Mouse (Mus musculus) spleen, embryonic (tissue): ENCODE measurements at regions not wholly inside any gene's neighbourhood (a gene's known extent, or its start where the extent isn't known, plus 50 kb on each side); places are given as distances from the start of the nearest gene placed in this dataset.
"Not testable (repeated sequence)": the region's sequence is repeated elsewhere in the genome, so short reads cannot be mapped to it uniquely, and the experiment has no call there.

Experiments used
- CTCF ChIA-PET: fragments of 350-600 bp; sonication (Branson Sonifier 250); formaldehyde crosslinking; loops from one replicate; lab custom pipeline; 2022; lab: Charles Lee

GRCm38 (mm10) chr5:129256136-129256535 is 159.6 kb downstream of the Adgrd1 start:
- CTCF ChIA-PET = no interaction called here

DNA sequence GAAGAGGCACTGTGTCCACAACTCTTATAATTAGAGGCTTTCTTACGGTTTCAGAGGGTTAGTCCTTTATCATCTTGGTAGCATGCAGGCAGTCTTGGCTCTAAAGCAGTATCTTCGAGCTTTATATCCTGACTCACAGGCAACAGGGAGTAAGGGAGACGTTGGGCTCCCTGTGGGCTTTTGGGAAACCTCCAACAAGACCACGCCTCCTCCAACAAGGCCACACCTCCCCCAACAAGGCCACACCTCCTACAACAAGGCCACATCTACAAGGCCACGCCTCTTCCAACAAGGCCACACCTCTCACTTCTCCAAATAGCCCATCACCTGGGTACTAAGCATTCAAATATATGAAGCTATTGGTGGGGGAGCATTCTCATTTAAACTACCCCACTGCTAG is 160.7 kb downstream of the Adgrd1 start:
- CTCF ChIA-PET = no interaction called here

- CTCF ChIA-PET = no interaction called here
These were observed 164.1 kb downstream of the Adgrd1 start for GRCm38 (mm10) chr5:129260689-129261088.

GRCm38 (mm10) chr5:129263118-129263517 is 166.6 kb downstream of the Adgrd1 start:
- CTCF ChIA-PET = no interaction called here

DNA sequence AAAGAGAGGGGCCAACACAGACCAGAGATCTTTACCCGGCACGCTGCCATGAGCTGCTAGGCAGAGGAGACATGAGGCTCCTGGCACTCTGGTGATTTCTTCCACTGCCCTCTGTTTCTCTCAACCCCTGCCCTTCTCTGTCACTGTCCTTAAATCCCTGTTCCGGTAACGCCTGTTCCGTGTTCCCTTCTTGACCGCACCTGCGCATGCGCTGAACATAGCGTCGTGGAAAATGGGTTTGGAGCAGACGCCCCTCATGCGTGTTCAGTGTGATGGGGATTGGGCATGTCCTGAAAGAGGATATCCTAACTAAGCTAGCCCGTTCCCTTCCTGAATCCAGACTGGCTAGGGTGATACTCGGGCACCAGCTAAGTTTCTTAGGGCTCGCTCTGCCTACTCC is 167.8 kb downstream of the Adgrd1 start:
- CTCF ChIA-PET = no interaction called here

DNA sequence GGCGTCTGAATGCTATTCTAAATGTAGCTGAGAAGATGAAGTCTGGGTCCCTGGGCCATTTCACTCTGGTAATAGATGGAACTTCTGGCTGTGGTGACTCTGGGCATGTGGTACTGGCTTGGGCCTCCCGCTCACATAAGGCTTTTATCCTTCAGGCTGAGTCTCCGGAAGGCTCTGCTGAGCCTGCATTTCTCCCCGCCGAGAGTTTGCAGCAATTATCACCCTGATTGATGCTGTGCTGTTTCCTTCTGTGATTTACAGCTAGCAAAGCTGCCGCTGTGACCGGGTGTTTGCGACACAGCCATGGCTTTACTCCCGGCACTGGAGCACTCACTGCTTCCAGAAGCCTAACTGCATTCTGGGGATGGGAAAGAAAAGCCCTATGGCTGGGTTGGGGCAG is 171.9 kb downstream of the Adgrd1 start:
- CTCF ChIA-PET = no interaction called here

DNA sequence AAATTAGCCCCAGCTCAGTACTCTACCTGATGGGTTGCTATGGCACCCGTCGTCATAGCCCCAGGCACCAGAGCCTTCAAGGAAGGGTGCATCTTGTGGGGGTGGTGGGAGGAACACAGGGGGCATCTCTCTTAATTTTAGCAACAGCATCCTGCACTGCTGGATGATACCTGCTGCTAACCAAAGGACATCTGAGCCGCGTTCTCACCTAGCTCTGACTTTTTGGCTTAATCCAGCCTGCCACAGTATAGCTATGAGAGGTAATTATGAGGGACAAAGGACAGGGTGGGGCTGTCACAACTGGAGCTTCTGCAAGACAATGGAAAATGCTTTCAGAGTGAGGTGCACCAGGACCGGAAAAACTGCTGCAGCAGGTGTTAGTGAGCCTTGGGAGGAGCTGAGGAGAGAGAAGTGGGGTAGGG is 173.5 kb downstream of the Adgrd1 start:
- CTCF ChIA-PET = no interaction called here

- CTCF ChIA-PET = no interaction called here
These were observed 184.9 kb downstream of the Adgrd1 start for GRCm38 (mm10) chr5:129281406-129281805.

DNA sequence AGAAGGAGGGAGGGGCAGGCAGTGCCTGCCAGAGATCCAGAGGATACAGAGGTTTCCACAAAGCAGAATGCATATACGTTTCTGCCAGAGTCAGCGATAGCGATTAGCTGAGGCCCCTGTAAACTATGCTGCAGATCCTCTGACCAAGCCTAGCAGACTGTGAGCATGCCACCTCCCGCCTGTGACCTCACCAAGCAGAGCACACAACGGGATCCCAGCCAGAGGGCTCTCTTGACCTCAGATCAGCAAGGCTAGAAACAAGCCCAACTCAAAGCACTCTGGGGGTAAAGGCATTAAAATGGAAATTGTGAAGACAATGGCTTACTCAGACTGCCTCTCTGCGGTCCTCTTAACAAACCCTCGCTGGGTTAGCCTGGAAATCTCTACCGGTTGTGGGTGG is 185.6 kb downstream of the Adgrd1 start:
- CTCF ChIA-PET = no interaction called here

DNA sequence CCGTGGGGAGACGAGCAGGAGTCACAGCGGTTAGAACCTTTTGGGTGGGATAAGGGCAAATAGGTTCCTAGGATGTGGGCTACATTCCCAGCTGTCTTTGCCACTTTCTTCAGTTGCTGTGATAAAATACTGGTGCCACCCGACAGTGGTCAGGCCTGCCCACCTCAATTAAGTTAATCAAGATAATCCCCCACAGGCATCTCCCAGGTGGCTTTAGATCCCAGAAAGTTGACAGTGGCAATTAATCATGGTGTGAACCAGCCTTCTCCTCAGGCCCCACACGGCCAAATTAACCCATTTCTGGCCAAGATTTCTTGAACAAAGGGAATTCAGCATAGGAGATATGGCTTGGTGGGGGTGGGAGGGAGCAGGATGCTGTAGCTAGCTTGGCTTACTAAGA is 186.3 kb downstream of the Adgrd1 start:
- CTCF ChIA-PET = no interaction called here

DNA sequence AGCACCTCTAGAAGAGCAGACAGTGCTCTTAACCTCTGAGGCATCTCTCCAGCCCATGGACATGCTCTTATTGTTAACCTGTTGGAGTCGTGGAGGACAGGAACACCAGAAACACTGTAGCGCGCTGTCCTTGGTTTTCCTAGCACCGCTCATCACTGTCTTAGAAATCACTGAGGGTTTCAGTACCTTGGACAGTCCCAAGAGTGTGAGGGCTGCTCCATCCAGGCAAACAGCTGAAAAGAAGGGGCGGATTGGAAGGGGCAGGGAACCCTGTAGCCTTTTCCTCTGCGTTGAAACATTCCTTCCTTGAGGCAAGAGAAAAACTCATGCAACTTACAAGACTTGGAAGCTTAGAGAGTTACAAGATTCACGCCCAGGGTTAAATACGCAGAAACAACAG is 190.9 kb downstream of the Adgrd1 start:
- CTCF ChIA-PET = no interaction called here

DNA sequence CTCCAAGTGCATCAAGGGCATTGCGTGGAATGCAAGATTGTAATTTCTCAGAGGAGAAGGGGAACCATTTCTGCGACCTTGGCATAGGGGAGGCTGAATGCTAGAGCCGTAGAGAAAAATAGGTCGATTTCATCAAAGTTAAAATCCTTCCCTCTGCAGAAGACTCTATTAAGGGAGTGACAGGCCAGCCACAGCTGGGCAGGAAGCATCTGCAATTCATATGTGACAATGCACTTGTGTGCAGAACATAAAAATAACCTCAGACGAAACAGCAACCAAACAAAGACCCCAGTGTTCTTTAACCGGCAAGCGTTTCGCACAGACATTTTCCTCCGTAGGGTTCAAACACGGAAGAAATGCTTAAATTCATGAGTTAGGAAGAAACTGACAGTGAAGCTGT is 196.3 kb downstream of the Adgrd1 start:
- CTCF ChIA-PET = not testable (repeated sequence)

- CTCF ChIA-PET = interaction anchor here (0.5 kb wide), 1 partner anchor 1518 kb away, joined by 4 read pairs; no protein-coding TSS in a partner anchor
These were observed 198.5 kb downstream of the Adgrd1 start for GRCm38 (mm10) chr5:129294861-129295542.

DNA sequence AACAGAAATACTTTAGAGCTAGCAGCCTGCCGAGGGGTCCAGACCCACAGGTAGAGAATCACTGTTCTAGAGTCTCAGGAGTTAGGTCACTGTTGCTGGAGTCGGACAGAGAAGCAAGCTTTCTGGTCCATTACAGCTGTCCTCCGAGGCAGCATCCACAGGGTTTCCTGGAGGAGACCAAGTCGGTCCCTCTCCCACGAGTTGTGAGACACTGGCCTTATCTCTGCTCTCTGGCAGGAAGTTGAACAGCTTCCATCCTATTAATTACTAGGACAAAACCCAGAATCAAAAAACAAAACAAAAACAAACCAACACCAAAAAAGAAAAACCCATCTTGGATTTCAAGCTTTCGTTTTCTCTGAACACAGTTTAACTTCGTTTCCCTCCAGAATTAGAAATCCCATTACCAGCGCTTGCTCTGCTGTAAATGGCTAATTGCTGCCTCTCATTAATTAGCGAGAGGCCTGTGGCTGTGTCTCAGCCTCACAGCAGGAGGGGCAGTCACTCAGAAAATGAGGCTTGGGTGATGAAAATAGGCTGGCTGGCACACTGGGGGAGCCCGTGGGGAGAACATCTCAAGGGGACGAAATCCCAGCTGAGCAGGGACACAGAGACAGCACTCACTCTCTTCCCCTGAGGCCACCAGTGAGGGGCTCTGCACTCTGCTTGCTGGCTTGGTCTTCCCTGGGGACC is 201.3 kb downstream of the Adgrd1 start:
- CTCF ChIA-PET = interaction anchor here (0.6 to 0.7 kb wide), 2 partner anchors 32 to 280 kb away, joined by 4 to 5 read pairs; no protein-coding TSS in a partner anchor

- CTCF ChIA-PET = interaction anchor here (0.7 kb wide), 1 partner anchor 279 kb away, joined by 5 read pairs; no protein-coding TSS in a partner anchor
These were observed 202.2 kb upstream of the Sfswap start for GRCm38 (mm10) chr5:129298646-129299455.

GRCm38 (mm10) chr5:129299456-129299765 is 201.6 kb upstream of the Sfswap start:
- CTCF ChIA-PET = no interaction called here

DNA sequence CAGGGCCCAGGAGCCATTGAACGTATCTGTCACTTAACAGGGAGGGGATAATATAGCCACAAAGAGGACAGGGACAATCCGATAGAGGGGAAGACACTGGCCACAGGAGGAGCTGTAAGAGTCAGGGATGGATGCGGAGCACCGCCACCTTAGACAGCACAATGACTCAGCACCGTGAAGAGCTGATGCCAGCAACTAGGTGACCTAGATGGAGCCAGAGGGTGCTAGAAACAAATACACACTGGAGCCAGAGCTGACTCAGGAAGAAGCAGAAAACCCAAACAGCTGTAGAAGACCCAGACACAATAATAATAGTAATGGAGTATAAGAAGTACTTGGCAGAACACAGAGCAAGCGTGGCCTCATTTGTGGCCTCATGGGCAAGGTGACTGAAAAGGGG is 200.6 kb upstream of the Sfswap start:
- CTCF ChIA-PET = no interaction called here

- CTCF ChIA-PET = no interaction called here
These were observed 185.4 kb upstream of the Sfswap start for GRCm38 (mm10) chr5:129315626-129316025.

DNA sequence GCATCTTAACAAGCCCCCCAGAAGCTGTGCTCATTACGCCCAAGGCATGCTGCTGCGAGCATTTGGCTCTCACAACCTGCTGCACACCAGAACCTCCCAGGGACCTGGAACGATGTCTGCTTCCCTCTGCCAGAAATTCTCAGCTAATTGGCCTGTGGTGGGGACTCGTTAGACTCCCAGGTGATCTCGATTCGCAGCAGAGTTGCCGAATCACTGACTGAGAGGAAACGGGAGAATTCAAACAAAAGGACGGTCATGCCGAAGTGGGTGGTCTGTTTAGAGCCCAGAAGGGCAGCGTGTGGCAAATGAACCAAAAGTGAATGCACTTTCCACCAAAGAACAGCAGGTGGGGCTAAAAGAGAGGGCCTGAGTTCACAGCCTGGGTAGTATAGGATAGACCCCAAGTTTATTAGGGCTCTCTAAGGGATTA is 169.9 kb upstream of the Sfswap start:
- CTCF ChIA-PET = no interaction called here

GRCm38 (mm10) chr5:129332014-129332413 is 169.0 kb upstream of the Sfswap start:
- CTCF ChIA-PET = no interaction called here

GRCm38 (mm10) chr5:129338511-129338910 is 162.5 kb upstream of the Sfswap start:
- CTCF ChIA-PET = no interaction called here

DNA sequence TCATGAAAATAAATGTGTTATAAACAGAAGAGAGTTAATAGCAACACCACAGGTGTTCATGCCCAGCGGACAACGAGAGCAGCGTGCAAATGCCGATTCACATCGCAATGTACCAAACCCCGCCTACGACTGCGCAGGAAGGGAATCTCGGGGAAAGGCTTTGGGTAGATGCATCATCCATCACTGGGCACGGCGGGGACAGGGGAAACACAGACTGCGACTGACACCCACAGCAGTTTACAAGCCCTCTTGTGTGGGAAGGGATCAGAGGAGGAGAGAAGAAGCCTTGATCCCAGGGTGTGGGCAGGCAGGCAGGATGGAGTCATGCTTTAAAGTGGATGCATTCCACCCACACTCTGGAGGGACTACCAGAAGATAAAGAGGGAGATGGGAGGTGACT is 157.0 kb upstream of the Sfswap start:
- CTCF ChIA-PET = no interaction called here
